Mouse (Mus musculus) erythroblast, embryonic 14.5 days (primary cell): ENCODE measurements around the gene Fam216a. TPM values are rescaled to one million over a fixed set of nuclear protein-coding genes. Genes with fewer than 3 reads are reported as not detected.

Source experiments
- H3K27me3 ChIP-seq: 2 replicates; pipeline ENCODE4 v1.6.1; 2012; ENCODE audit warnings: inconsistent platforms; ENCODE audit not compliant: control insufficient read depth
- H3K36me3 ChIP-seq: 2 replicates; pipeline ENCODE4 v1.6.1; 2012; ENCODE audit warnings: mild to moderate bottlenecking, inconsistent platforms; ENCODE audit not compliant: control insufficient read depth
- H3K4me1 ChIP-seq: 2 replicates; pipeline ENCODE4 v1.6.1; 2012; ENCODE audit warnings: inconsistent platforms; ENCODE audit not compliant: control insufficient read depth
- H3K4me3 ChIP-seq: replicated peaks from 2 replicates; pipeline ENCODE3; 2012; ENCODE audit warnings: moderate library complexity, mild to moderate bottlenecking, inconsistent platforms
- H3K9me3 ChIP-seq: 2 replicates; pipeline ENCODE4 v1.6.1; 2012; ENCODE audit warnings: low read length, inconsistent platforms, mixed read lengths; ENCODE audit not compliant: control insufficient read depth
- GATA1 ChIP-seq: IDR thresholded peaks from 2 replicates; pipeline ENCODE4 v1.6.1; 2012; ENCODE audit warnings: low read length, inconsistent platforms, mixed read lengths
- TAL1 ChIP-seq: IDR thresholded peaks from 3 replicates; pipeline ENCODE4 v1.6.1; 2012; ENCODE audit warnings: low read length, inconsistent platforms, mixed read lengths
- polyA plus RNA-seq: library from polyadenylated mRNA; stranded (reverse); fragments of >175 nt; gene quantifications from 2 replicates; pipeline ENCODE4 v1.2.3, GENCODE M21; 2012

Fam216a gene
- polyA plus RNA-seq, 1 experiment = 3.2 TPM

DNA sequence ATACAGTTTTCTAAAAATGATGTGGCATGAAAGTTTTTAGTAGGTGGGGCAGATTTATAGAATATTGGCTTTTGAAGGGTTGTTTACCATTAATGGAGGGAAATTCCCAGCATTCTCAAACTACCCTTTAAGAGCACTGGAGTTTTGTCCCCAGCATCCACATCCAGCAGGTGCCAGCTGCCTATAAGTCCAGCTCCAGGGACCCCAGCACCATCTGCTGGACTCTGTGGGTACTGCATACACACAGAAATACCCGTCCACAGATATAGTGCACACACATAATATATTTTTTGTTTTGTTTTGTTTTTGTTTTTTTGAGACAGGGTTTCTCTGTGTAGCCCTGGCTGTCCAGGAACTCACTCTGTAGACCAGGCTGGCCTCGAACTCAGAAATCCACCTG, 21.7 kb upstream of the Fam216a start:
- H3K9me3 ChIP-seq = no peaks in the 10 kb centered on the region
- TF ChIP-seq GATA1 (no peak), TAL1 (no peak)
- peaks cover 49% of the 10 kb centered on the region for H3K36me3 ChIP-seq
- H3K4me1 ChIP-seq = peaks cover 26% of the 10 kb centered on the region
- no peak overlapping the region for H3K4me3 ChIP-seq
- H3K27me3 ChIP-seq = no peaks in the 10 kb centered on the region

DNA sequence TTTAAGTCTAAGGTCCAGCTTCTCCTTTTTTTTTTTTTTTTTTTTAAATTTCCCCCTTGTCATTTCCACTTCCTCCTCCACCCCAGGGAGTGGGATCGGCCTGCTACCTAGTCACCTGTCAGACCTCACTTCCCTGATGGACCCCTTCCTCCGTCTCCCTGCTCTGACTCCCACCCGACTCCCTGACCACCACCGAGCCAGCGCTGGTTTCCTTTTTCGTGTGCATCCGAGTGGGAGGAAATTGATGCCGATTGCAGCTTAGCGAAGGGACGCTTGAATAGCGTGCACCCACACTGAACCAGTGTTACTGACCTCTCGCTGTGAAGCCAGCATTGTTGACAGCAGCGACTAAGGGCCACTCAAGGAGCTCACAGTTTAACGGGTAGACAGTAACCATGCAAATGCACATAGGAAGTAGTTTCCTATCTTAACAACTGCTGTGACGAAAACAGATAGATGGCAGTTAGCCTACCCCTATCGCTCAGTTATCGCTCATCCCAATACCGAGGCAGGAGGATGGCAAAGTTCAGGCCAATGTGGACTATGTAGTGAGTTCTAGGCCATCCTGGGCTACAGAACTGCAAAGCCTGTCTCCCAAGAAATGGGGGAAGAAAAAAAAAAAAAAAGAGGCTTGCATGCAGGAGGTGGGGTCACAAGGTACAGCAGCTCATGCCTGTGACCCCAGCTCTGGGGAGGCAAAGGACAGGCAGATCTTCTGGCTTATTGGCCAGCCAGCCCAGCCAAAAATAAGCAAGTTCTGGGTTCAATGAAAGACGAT, 20.3 kb upstream of the Fam216a start:
- TF ChIP-seq GATA1 = no peak
- TF ChIP-seq TAL1 = no peak
- Histone ChIP-seq H3K9me3 (no peaks in the 10 kb centered on the region), H3K27me3 (no peaks in the 10 kb centered on the region), H3K4me3 (peak overlapping the region; percentile 95), H3K36me3 (peaks cover 36% of the 10 kb centered on the region), H3K4me1 (peaks cover 26% of the 10 kb centered on the region)

DNA sequence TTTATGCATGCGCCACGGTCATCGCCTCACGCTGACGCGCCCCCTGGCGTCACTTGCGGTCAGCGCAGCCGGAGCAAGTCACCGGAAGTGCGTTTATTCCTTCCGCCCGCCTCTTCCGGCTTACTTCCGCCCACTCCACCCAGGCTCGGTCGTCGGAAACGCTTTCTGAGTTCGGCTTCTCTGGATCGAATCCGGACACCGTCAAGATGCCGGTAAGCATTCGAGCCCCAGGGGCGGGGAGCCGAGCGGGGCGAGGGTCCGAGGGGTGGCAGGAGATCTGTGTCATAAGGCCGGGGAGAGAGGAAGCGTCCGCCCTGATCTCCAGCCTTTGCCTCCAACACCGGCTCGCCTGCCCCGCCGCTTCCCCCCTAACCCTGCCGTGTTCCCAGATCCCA, 19.6 kb upstream of the Fam216a start, which contains the start of gene Arpc3:
Arpc3 (plus strand) TSS at position 93 of the 395 bp plus-strand sequence.
- peaks cover 30% of the 10 kb centered on the region for H3K36me3 ChIP-seq
- TF ChIP-seq TAL1 (no peak), GATA1 (no peak)

DNA sequence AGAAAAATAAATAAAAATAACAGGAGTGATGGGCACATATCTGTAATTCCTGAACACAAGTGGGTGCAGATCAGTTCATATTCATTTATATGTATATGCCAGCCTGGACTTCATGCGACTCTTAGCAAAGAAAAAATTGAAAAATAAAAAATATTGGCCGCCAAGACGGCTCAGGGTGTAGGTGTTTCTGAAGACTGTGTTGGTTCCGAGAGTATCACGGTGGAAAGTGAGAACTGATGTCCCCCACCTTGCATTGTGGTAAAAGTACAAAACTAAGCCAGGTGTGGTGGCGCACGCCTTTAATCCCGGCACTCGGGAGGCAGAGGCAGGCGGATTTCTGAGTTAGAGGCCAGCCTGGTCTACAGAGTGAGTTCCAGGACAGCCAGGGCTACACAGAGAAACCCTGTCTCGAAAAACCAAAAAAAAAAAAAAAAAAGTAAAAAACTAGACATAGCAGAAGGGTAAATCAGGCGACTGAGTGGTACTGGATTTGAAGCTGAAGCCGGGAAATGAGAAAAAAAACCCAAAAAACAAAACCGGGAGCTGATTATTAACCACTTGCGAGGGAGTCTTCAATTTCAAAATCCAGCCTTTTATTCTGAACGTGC, 19.1 kb upstream of the Fam216a start:
- Histone ChIP-seq H3K4me3 (peak overlapping the region; percentile 95), H3K27me3 (no peaks in the 10 kb centered on the region), H3K9me3 (no peaks in the 10 kb centered on the region), H3K36me3 (peaks cover 26% of the 10 kb centered on the region), H3K4me1 (peaks cover 24% of the 10 kb centered on the region)
- TF ChIP-seq GATA1 = no peak
- TF ChIP-seq TAL1 = no peak

More for the DNA sequence above, 19.6 kb upstream of the Fam216a start, which contains the start of gene Arpc3:
- Histone ChIP-seq H3K4me3 (peak within 1 kb of the TSS; percentile 95), H3K9me3 (no peaks in the 10 kb centered on the region), H3K27me3 (no peaks in the 10 kb centered on the region), H3K4me1 (peaks cover 24% of the 10 kb centered on the region)

DNA sequence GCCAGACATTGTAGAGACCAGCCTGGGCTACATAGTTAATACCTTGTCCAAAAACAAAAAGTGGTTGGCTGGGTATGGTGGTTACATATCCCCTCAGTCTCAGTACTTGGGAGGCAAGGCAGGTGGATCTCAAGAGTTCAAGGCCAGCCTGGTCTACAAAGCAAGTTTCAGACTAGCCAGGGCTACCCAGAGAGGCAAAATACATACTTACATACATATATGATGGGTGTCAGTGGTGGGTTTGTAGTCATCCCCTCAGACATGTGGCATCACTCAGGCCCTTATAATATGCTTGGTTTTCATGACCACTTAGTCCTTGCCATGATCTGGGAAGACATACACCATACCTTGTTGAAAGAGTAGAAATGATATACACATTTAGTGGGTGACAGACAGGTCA, 18.5 kb upstream of the Fam216a start:
- Histone ChIP-seq H3K9me3 (no peaks in the 10 kb centered on the region), H3K4me3 (no peak overlapping the region), H3K4me1 (peaks cover 24% of the 10 kb centered on the region), H3K36me3 (peaks cover 26% of the 10 kb centered on the region), H3K27me3 (no peaks in the 10 kb centered on the region)
- TF ChIP-seq GATA1 (no peak), TAL1 (no peak)

DNA sequence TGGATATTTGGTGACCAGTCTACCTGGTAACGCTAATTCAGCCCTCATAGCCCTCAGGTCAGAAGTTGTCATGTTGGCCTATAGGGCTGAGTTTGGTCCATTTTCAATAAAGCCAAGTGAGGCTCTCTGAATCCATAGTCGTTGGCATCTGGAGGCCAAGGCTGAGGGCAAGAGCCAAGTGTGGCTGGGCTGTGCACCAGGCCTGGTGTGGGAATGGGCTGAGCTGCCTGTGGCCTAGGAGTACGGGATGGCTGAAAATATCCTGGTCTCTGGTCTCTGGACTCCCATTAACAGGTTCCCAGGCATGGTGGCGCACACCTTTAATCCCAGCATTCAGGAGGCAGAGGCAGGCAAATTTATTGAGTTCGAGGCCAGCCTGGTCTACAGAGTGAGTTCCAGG, 17.8 kb upstream of the Fam216a start:
- peaks cover 21% of the 10 kb centered on the region for H3K36me3 ChIP-seq
- H3K4me3 ChIP-seq = no peak overlapping the region
- H3K27me3 ChIP-seq = no peaks in the 10 kb centered on the region
- TF ChIP-seq TAL1 = no peak
- no peak for TF ChIP-seq GATA1
- H3K9me3 ChIP-seq = no peaks in the 10 kb centered on the region
- H3K4me1 ChIP-seq = peaks cover 22% of the 10 kb centered on the region

DNA sequence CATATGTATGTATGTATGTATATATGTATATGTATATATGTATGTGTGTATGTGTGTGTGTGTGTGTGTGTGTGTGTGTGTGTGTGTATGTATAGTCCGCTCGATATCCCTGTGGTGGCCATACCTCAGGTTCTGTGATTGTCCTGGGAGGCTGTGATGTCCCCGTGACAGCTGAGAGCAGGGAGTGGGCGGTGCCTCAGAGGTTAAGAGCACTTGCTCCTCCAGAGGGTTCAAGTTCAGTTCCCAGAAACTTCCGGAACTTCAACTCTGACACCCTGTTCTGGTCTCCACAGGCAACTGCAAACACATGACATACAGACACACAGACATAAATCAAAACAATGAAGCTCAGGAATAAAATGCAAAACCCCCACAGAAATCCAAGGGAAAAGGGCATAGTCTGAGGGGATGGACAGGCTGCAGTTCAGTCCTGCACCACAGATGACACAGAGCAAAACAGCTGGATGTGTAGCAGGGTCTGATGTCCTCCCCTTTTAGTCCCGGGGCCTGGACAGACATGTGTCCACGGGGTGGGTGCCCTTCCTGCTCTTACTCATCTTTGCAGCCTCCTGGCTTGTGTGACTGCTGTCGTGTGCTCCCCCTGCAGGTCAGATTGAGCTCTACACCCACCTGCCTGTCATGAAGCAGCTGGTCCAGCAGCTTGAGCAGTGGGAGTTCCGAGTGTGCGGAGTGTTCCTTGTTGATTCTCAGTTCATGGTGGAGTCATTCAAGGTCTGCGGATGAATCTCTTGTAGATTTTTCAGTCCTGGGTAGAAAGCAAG, 7.4 kb upstream of the Fam216a start:
- peaks cover 7% of the 10 kb centered on the region for H3K4me1 ChIP-seq
- no peaks in the 10 kb centered on the region for H3K27me3 ChIP-seq
- TF ChIP-seq GATA1 (no peak), TAL1 (no peak)
- H3K36me3 ChIP-seq = peaks cover 74% of the 10 kb centered on the region
- no peaks in the 10 kb centered on the region for H3K9me3 ChIP-seq
- H3K4me3 ChIP-seq = no peak overlapping the region

DNA sequence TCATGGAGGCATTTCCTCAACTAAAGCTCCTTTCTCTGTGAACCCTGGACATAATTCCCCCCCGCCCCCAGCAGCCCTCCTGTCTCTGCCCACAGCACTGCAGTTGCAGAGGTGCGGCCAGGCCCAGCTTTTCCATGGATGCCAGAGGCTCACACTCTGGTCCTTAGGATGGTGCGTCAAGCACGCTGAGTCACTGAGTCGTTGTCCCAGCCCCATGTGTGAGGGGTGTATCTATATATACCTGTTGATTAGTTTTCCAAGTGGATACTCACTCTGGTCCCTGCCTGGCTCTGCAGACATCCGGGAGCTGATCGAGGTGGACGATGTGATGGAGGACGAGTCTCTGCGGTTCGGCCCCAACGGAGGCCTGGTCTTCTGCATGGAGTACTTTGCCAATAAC, 6.0 kb upstream of the Fam216a start:
- Histone ChIP-seq H3K9me3 (no peaks in the 10 kb centered on the region), H3K36me3 (peaks cover 85% of the 10 kb centered on the region)
- TF ChIP-seq GATA1 (no peak), TAL1 (no peak)

More for the DNA sequence above, 6.0 kb upstream of the Fam216a start:
- Histone ChIP-seq H3K27me3 (no peaks in the 10 kb centered on the region), H3K4me3 (no peak overlapping the region), H3K4me1 (peaks cover 17% of the 10 kb centered on the region)
